Mouse (Mus musculus) erythroblast, adult 5-6 weeks (primary cell): ENCODE data around the gene Gabrg3. TPM values are rescaled to one million over a fixed set of nuclear protein-coding genes. Genes with fewer than 3 reads are reported as not detected.

Source experiments
- ATAC-seq: replicated peaks from 2 replicates; pipeline ENCODE4 v1.8.0; 2016; ENCODE audit warnings: moderate number of reproducible peaks, mild to moderate bottlenecking, moderate TSS enrichment, inconsistent platforms; ENCODE audit not compliant: poor library complexity, low FRiP score, severe bottlenecking
- total RNA-seq, 2 experiments: library from RNA; stranded (forward) in 1 of 2; stranded (reverse) in 1 of 2; fragments of 150-400 nt in 1 of 2; fragments of 200-764, 138-1000 nt in 1 of 2; gene quantifications; 2 replicates each; pipeline versions ENCODE4 v1.2.3 to v1.2.4; 2015 to 2017; ENCODE audit warnings: low replicate concordance in 2 of 2

Gene Gabrg3
- total RNA-seq (2015; ENCODE audit: low replicate concordance) (not detected in 2 replicates), total RNA-seq (2017; ENCODE audit: low replicate concordance) (0.84 TPM in 1 of 2 replicates, not detected in the other)

GRCm38 (mm10) chr7:57386517-57387340 is at the start of gene Gabrg3:
Gene Gabrg3 (minus strand): TSS chr7:57387188.
- no peak for ATAC-seq

- ATAC-seq, result no peak
These were observed 35.7 kb upstream of the Gabrg3 start for GRCm38 (mm10) chr7:57422675-57423074.

GRCm38 (mm10) chr7:57421044-57421443 is 34.1 kb upstream of the Gabrg3 start:
- no peak for ATAC-seq

GRCm38 (mm10) chr7:57419392-57419791 is 32.4 kb upstream of the Gabrg3 start, which contains the start of gene Gabrb3:
Gene Gabrb3 (plus strand): TSS chr7:57419692.
- no peak for ATAC-seq

DNA sequence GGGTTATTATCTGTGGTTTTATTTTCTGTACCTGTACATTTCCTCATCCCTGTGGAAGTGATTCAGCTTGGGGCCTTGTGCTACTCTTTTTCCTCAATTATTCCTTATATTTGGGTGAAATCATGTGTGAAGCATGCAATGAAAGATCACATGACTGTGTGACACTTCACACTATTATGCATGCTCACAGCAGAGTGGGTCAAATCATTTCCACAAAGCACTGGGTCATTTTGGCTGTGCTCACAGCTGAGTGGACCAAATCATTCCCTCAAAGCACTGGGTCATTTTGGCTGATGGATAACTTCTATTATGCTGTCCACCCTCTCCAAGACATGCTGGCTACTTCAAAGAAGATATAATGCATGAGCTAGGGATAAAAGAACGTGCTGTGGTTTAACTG is 25.9 kb upstream of the Gabrg3 start:
- no peak for ATAC-seq

- no peak for ATAC-seq
These were observed 24.2 kb upstream of the Gabrg3 start for GRCm38 (mm10) chr7:57411163-57411562.

GRCm38 (mm10) chr7:57393551-57393950 is 6.6 kb upstream of the Gabrg3 start:
- no peak for ATAC-seq

DNA sequence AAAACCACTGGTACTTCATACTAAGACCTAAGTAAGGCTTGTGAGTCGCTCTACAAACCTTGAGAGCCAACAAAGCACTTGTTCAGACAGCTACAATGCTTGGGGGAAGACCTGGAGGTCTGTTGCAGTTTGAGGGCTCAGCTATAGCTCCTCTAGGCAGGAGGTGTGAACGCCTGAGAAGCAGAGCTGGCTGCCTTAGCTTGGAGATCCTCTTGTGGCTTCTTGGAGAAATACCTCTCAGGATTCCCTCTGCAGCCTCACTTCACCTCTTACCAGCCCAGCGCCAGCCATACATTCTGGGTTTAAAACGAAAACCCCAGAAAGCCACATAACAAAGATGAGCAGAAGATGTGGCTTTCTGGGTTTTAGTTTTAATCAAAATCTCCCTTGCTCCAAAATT is 3.1 kb upstream of the Gabrg3 start:
- no peak for ATAC-seq

- no peak for ATAC-seq
These were observed 310 bp upstream of the Gabrg3 start for GRCm38 (mm10) chr7:57387341-57387654.

DNA sequence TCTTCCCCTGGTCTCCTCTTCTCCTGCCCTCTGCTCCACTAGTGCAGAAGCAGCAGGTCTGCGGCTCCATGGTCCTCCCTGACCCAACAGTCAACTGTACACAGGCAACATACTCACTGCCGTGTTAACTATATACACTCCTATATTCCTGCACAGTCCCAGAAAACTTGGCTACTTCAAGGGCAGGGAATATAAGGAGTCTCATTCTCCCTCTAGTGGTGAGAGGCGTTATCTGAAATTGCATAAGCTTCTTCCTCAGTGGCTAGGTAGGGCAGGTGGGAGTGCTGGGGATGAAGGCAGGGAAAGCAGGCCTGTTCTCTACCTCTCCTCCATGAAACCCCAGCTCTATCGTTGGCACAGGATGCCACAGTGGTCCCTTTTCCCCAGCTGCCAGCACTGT is 2.9 kb downstream of the Gabrg3 start:
- no peak for ATAC-seq

- no peak for ATAC-seq
These were observed 21.0 kb downstream of the Gabrg3 start for GRCm38 (mm10) chr7:57366013-57366390.

- no peak for ATAC-seq
These were observed 21.6 kb downstream of the Gabrg3 start for GRCm38 (mm10) chr7:57365134-57366012.

GRCm38 (mm10) chr7:57363812-57364211 is 23.2 kb downstream of the Gabrg3 start:
- no peak for ATAC-seq

DNA sequence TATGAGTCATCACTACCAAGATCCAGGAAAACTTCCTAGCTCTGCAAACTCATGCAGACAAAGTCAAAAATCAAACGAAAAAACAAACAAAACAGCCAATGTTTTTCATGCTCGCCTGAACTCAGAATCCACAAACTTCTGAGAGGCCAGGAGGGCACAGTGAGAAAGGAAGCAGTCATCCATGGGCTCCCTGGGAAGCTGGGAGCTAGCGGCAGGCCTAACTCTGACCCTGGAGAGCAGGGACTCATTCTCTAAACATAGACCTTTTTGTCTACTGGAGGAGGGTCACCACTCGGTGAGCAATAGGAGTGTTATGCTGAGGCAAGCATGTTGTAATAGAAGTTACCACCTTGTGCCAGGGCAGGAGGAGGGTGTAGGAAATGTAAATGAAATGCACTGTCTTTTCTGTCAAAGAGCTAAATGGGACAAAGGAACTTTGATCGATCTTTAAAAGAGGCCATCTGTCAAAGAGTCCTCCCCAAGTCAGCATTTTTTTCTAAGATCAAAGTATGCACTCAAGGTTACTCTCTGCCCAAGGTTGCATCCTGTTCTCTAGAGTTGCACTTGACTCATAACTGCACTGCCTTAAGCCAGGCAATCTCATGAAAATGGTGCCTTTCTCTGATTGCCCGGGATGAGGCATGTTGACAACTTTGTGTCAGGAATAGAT is 29.0 kb downstream of the Gabrg3 start:
- no peak for ATAC-seq

DNA sequence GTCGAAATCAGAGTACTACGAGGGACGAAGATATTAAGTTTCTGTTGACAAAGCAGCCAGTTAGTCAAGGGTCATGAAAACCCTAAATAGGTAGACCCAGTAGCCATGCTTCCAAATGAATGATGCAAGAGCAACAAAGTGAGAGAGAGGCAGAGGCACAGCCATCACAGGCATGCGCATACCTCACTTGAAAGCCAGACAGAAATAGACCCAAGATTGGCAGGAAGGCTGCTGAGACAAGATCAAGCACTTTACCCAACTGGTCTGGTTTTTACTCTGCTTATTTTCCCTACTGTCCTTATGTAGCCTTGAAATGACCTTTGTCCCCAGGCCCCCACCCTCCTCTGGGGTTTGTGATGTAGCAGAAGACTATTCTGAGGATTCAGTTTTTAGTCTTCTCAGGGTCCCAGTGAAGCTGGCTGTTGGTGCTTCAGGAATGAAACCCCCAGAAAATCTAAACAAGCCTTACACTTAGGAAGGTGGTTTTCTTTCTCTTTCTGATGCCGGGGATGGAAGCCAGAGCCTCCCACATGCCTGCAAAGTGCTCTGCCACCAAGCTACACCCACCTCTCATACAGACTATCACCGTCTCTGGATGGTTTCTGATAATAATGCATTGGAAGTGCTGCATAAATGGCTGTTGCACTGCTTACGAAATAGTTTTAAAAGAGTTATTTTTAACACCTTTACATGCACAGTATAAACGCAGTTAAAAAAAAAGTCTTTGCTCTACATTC is 30.3 kb downstream of the Gabrg3 start:
- no peak for ATAC-seq

DNA sequence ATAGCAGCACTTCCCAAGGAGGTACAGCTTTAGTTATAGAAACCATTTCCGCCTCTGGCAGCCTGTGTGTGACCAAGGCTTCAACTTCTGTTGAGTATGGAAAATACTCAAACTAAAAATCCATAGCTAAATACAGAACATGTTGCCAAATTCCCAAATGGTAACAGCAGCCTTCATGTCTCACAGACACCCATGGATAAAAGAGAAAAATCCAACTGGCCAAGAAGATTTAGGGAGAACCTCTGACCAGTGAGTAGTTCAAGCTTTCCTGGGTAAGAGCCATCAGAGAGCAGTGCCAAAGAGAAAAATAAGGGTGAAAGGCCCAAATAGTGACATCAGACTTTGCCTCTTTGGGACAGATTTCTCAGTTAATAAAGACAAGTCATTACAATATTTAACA is 38.2 kb downstream of the Gabrg3 start:
- no peak for ATAC-seq

- ATAC-seq, result no peak
These were observed 45.1 kb downstream of the Gabrg3 start for GRCm38 (mm10) chr7:57341910-57342309.

GRCm38 (mm10) chr7:57331211-57331610 is 55.8 kb downstream of the Gabrg3 start:
- no peak for ATAC-seq

DNA sequence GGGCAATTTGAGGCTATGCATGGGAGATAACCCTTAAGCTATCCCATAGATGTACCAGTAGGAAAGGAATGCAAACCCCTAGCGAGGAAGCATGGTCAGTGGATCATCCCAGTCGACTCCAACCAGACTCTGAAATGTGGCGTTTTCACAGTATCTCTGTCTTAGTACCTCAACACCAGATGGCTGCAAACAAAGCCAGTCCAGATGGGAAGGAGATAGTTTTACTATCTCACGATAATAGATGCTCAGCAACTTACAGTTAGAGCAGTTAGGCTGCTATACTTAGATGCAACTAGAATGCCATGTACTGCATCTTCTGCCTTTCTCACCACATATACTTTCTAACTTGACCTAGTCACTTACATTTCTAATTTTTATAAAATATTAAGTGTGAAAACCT is 56.7 kb downstream of the Gabrg3 start:
- ATAC-seq, result no peak

GRCm38 (mm10) chr7:57324473-57324872 is 62.5 kb downstream of the Gabrg3 start:
- no peak for ATAC-seq
